Mouse (Mus musculus) cortical plate, adult 2 months (tissue): Measurements from ENCODE around the gene Zfp11.
"Not testable (repeated sequence)": the region's sequence is repeated elsewhere in the genome, so short reads cannot be mapped to it uniquely, and the experiment has no call there.

Experiments
- CTCF ChIP-seq: fragments of 200-500 bp; IDR thresholded peaks from 2 replicates; pipeline ENCODE4 v1.5.1; 2011; ENCODE audit warnings: mild to moderate bottlenecking, control low read depth, low read length; ENCODE audit not compliant: insufficient read depth; ENCODE audit errors: extremely low read depth
- POLR2A ChIP-seq: fragments of 200-500 bp; IDR thresholded peaks from 2 replicates; pipeline ENCODE4 v1.6.1; 2011; ENCODE audit warnings: mild to moderate bottlenecking, low read length, control low read depth; ENCODE audit not compliant: insufficient read depth; ENCODE audit errors: extremely low read depth

DNA sequence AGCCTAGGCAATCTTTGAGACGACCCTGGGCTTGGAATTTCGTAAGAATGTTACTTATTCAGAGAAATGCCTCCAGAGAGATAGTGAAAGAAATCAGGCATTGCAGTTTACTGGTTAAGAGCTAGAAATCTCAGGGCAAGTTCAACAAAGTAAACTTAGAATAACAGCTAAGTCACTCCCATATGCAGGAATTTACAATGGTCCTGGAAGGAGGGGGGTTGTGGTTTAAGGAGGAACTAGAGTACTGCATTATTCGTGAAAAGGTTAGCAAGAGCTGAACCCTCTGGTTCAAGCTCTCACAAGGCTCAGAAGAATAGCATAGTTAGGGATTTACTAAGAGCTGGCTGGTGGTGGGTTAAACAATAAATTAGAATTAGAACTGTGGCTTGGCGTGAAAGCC, 43.3 kb downstream of the Zfp11 start:
- TF ChIP-seq POLR2A, CTCF: not testable (repeated sequence)
